Mouse (Mus musculus) lung, postnatal 0 days (tissue): ENCODE results near the gene Scamp4.

Experiments used
- CTCF ChIP-seq: IDR thresholded peaks from 2 replicates; pipeline ENCODE4 v1.5.1; 2016; ENCODE audit warnings: antibody characterized with exemption, mild to moderate bottlenecking
- EP300 ChIP-seq: IDR thresholded peaks from 2 replicates; pipeline ENCODE4 v1.6.1; 2016; ENCODE audit warnings: antibody characterized with exemption, mild to moderate bottlenecking, control low read depth

DNA sequence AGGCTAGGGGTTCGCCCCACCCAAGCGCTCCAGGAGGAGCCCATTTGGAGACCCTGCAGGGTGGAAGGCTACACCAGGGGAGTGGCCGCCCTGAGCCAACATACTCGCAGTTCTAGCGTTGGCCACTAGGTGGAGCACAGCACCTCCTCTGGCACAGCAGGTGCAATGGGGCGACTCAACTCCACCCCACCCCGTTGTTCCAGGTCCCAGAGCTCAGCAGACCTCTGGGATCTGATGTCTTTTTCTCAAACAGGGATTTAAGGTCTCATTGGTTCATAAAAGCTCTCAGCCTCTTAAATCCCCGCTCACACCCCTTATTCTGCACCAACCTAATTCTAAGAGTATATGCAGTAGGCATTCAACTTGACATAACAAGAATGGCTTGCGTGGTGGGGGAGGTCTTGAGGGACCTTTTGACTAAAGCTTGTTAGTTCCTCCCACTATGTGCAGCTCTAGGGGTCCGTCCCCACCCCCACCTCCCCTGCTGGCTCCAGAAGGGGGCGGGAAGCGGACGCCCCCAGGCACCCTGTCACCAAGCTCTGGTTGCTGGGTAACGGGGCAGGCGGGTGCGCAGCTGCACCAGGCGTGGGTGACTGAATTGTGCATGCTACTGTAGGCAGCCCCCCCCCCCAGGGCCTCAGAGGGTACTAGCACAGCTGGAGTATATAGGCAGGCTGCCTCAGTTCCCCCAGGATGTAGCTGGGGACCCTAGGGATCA is 36.1 kb upstream of the Scamp4 start:
- peak; percentile 97 for TF ChIP-seq CTCF
- TF ChIP-seq EP300: no peak
